In genomic region chr2:152718076-152718475, GRCm38 (mm10) we compare ENCODE assay signal across 13 mouse cellular contexts. TPM values are rescaled to one million over a fixed set of nuclear protein-coding genes. Genes with fewer than 3 reads are reported as not detected.
A peak's percentile ranks its signal among the peaks of the same experiment; 100 is the strongest.
DNase-seq lines count a peak whose midpoint lies in the region; ATAC-seq and TF ChIP-seq lines count a peak whose summit lies in the region.
"Had no signal": no experiment of that assay in that cellular context is flagged by ENCODE, and none has a peak within 500 bp of the region (broad histone marks: within the 10 kb centered on the region; RNA-seq: fewer than 3 reads in every experiment).

No protein-coding gene starts in this region.

- H3K27me3 ChIP-seq in lung, embryonic 14.5 days (ENCODE audit: insufficient read depth, low read length): peaks cover 1% of the 10 kb centered on the region; the same call in 1 of the 2 replicates
- H3K27me3 ChIP-seq in forebrain, embryonic 12.5 days: peaks cover 5% of the 10 kb centered on the region; the same call in 1 of the 2 replicates
- H3K27me3 ChIP-seq in limb, embryonic 12.5 days: no peaks in the 10 kb centered on the region
- H3K27me3 ChIP-seq in neural tube, embryonic 15.5 days (replicated peaks): no peaks in the 10 kb centered on the region
- H3K27me3 ChIP-seq in thymus, adult 2 months (ENCODE audit: control insufficient read depth, insufficient read depth, low read length): no peaks in the 10 kb centered on the region
- H3K27me3 ChIP-seq: embryonic facial prominence, embryonic 13.5 days had no signal

- H3K4me3 ChIP-seq in lung, embryonic 14.5 days (ENCODE audit: low read depth, low read length): no peak overlapping the region
- H3K4me3 ChIP-seq in forebrain, embryonic 12.5 days (replicated peaks): no peak overlapping the region
- no peak overlapping the region for H3K4me3 ChIP-seq in limb, embryonic 12.5 days (replicated peaks)
- H3K4me3 ChIP-seq in neural tube, embryonic 15.5 days (replicated peaks): no peak overlapping the region
- no peak overlapping the region for H3K4me3 ChIP-seq in thymus, adult 2 months (ENCODE audit: control insufficient read depth, insufficient read depth, low read length)
- H3K4me3 ChIP-seq: embryonic facial prominence, embryonic 13.5 days; myocyte had no signal

- 35% methylated on average over 6 of the region's 6 CpGs for WGBS in lung, embryonic 14.5 days
- 31% methylated on average over 6 of the region's 6 CpGs for WGBS in forebrain, embryonic 12.5 days
- WGBS in limb, embryonic 12.5 days: 31% methylated on average over 6 of the region's 6 CpGs
- 7% methylated on average over 6 of the region's 6 CpGs for WGBS in neural tube, embryonic 15.5 days
- WGBS in thymus, adult 2 months: 94% methylated on average over 6 of the region's 6 CpGs

- H3K36me3 ChIP-seq in lung, embryonic 14.5 days (ENCODE audit: insufficient read depth): no peaks in the 10 kb centered on the region
- H3K36me3 ChIP-seq in forebrain, embryonic 12.5 days (replicated peaks): no peaks in the 10 kb centered on the region
- H3K36me3 ChIP-seq in limb, embryonic 12.5 days: no peaks in the 10 kb centered on the region
- H3K36me3 ChIP-seq in neural tube, embryonic 15.5 days: no peaks in the 10 kb centered on the region
- H3K36me3 ChIP-seq in thymus, adult 2 months (ENCODE audit: control insufficient read depth, insufficient read depth, low read length): no peaks in the 10 kb centered on the region
- H3K36me3 ChIP-seq: embryonic facial prominence, embryonic 13.5 days had no signal

- no peak for DNase-seq in lung, embryonic 14.5 days
- DNase-seq in lung, postnatal 10 days: no peak
- no peak for DNase-seq in adrenal gland, adult (ENCODE audit: inconsistent age in 2 of 2, low spot score in 1 of 2)
- DNase-seq in thymus, adult 2 months: no peak
- DNase-seq: kidney, adult 9 months; spleen, adult 18-20 months had no signal

- H3K9ac ChIP-seq in lung, embryonic 14.5 days: no peak overlapping the region
- H3K9ac ChIP-seq in forebrain, embryonic 12.5 days: no peak overlapping the region
- H3K9ac ChIP-seq in limb, embryonic 12.5 days (replicated peaks): no peak overlapping the region
- no peak overlapping the region for H3K9ac ChIP-seq in neural tube, embryonic 15.5 days (replicated peaks)
- H3K9ac ChIP-seq: embryonic facial prominence, embryonic 13.5 days; liver, embryonic 14.5 days had no signal

- 0 out of 2 replicates have a peak, but pooled peaks have one; percentile 22 for ATAC-seq in lung, embryonic 14.5 days (ENCODE audit: insufficient read depth)
- ATAC-seq in forebrain, embryonic 12.5 days (ENCODE audit: low FRiP score): peak; percentile 86
- ATAC-seq in limb, embryonic 12.5 days (ENCODE audit: insufficient number of reproducible peaks, insufficient read depth, low FRiP score, low TSS enrichment, low read depth): 0 out of 2 replicates have a peak, but pooled peaks have one; percentile 20
- peak; percentile 75 for ATAC-seq in neural tube, embryonic 15.5 days (ENCODE audit: low FRiP score)
- no peak for ATAC-seq in activated CD4-positive, CD25-positive, alpha-beta regulatory T cell, adult 4 months

- no peaks in the 10 kb centered on the region for H3K4me1 ChIP-seq in lung, embryonic 14.5 days (ENCODE audit: insufficient read depth)
- peaks cover 32% of the 10 kb centered on the region for H3K4me1 ChIP-seq in forebrain, embryonic 12.5 days
- H3K4me1 ChIP-seq in limb, embryonic 12.5 days (replicated peaks): peaks cover 13% of the 10 kb centered on the region
- H3K4me1 ChIP-seq in neural tube, embryonic 15.5 days: 0 out of 2 replicates have a peak, but pooled peaks cover 3% of the 10 kb centered on the region
- H3K4me1 ChIP-seq in thymus, adult 2 months (replicated peaks; ENCODE audit: control insufficient read depth, insufficient read depth, low read length): no peaks in the 10 kb centered on the region

- no peak overlapping the region for H3K27ac ChIP-seq in lung, embryonic 14.5 days (ENCODE audit: low read depth)
- peak overlapping the region; percentile 69 for H3K27ac ChIP-seq in forebrain, embryonic 12.5 days
- H3K27ac ChIP-seq in limb, embryonic 12.5 days: peak overlapping the region; percentile 59
- H3K27ac ChIP-seq in neural tube, embryonic 15.5 days (replicated peaks): peak overlapping the region; percentile 54
- no peak overlapping the region for H3K27ac ChIP-seq in thymus, adult 2 months (ENCODE audit: control insufficient read depth, insufficient read depth, low read length)
- H3K27ac ChIP-seq: embryonic facial prominence, embryonic 13.5 days; liver, embryonic 14.5 days had no signal

- no peak overlapping the region for H3K4me2 ChIP-seq in lung, embryonic 14.5 days
- 0 out of 2 replicates have a peak overlapping the region, but pooled peaks have one; percentile 2 for H3K4me2 ChIP-seq in forebrain, embryonic 12.5 days
- no peak overlapping the region for H3K4me2 ChIP-seq in limb, embryonic 12.5 days
- H3K4me2 ChIP-seq in neural tube, embryonic 15.5 days: no peak overlapping the region
- H3K4me2 ChIP-seq: embryonic facial prominence, embryonic 13.5 days had no signal

- H3K9me3 ChIP-seq in lung, embryonic 14.5 days (ENCODE audit: low read depth, low read length): no peaks in the 10 kb centered on the region
- H3K9me3 ChIP-seq in forebrain, embryonic 12.5 days: no peaks in the 10 kb centered on the region
- H3K9me3 ChIP-seq in limb, embryonic 12.5 days: no peaks in the 10 kb centered on the region
- no peaks in the 10 kb centered on the region for H3K9me3 ChIP-seq in neural tube, embryonic 15.5 days (replicated peaks)
- H3K9me3 ChIP-seq: embryonic facial prominence, embryonic 13.5 days had no signal

- TF ChIP-seq POLR2A in thymus, adult 2 months (IDR thresholded peaks at IDR 0.05; ENCODE audit: control insufficient read depth, extremely low read depth, insufficient read depth, low read length, poor library complexity): no peak

- no peak for TF ChIP-seq CTCF in lung, embryonic 14.5 days (IDR thresholded peaks at IDR 0.05; ENCODE audit: low read depth)
- TF ChIP-seq CTCF in thymus, adult 2 months (IDR thresholded peaks at IDR 0.05; ENCODE audit: borderline replicate concordance, control insufficient read depth, extremely low read depth, insufficient read depth, low read length, poor library complexity): no peak

RNA-seq across cellular contexts. Expression of gene Id1, which starts 18.0 kb away (rescaled TPM):
- 122 and 123 TPM in 2 replicates for polyA plus RNA-seq in lung, embryonic 14.5 days (2014; fragmentation: Nextera tagmentation; extraction: Ambion mirVana)
- polyA plus RNA-seq in forebrain, embryonic 12.5 days (2016; fragmentation: Nextera tagmentation; extraction: Ambion mirVana): 37.9 and 48.5 TPM in 2 replicates
- polyA plus RNA-seq in limb, embryonic 12.5 days (2016; fragmentation: Nextera tagmentation; extraction: Ambion mirVana): 299 and 330 TPM in 2 replicates
- 57.5 and 59.1 TPM in 2 replicates for polyA plus RNA-seq in neural tube, embryonic 15.5 days (2015; fragmentation: Nextera tagmentation; extraction: Ambion mirVana)
- under 1 TPM; 0.56 to 0.97 TPM for polyA plus RNA-seq in activated CD4-positive, CD25-positive, alpha-beta regulatory T cell, adult 4 months (2017; shearing (Covaris generic))
- 54.6 and 66.4 TPM in 2 replicates for polyA plus RNA-seq in thymus, adult 2 months (2012; rRNA removed)

RNA-seq across cellular contexts. Expression of gene Mcts2, which starts 31.2 kb away (rescaled TPM):
- 28.5 and 32.7 TPM in 2 replicates for polyA plus RNA-seq in lung, embryonic 14.5 days (2014; fragmentation: Nextera tagmentation; extraction: Ambion mirVana)
- polyA plus RNA-seq in forebrain, embryonic 12.5 days (2016; fragmentation: Nextera tagmentation; extraction: Ambion mirVana): 39.5 and 41.2 TPM in 2 replicates
- polyA plus RNA-seq in limb, embryonic 12.5 days (2016; fragmentation: Nextera tagmentation; extraction: Ambion mirVana): 36.3 and 39.2 TPM in 2 replicates
- polyA plus RNA-seq in neural tube, embryonic 15.5 days (2015; fragmentation: Nextera tagmentation; extraction: Ambion mirVana): 33.9 and 41.5 TPM in 2 replicates
- 1 to 10 TPM; 2.1 to 2.5 TPM for polyA plus RNA-seq in activated CD4-positive, CD25-positive, alpha-beta regulatory T cell, adult 4 months (2017; shearing (Covaris generic))
- polyA plus RNA-seq in thymus, adult 2 months (2012; rRNA removed): 4.2 and 4.4 TPM in 2 replicates

RNA-seq across cellular contexts. Expression of gene Cox4i2, which starts 35.9 kb away (rescaled TPM):
- polyA plus RNA-seq in lung, embryonic 14.5 days (2014; fragmentation: Nextera tagmentation; extraction: Ambion mirVana): 51.4 and 59.6 TPM in 2 replicates
- 3.1 and 3.6 TPM in 2 replicates for polyA plus RNA-seq in forebrain, embryonic 12.5 days (2016; fragmentation: Nextera tagmentation; extraction: Ambion mirVana)
- polyA plus RNA-seq in limb, embryonic 12.5 days (2016; fragmentation: Nextera tagmentation; extraction: Ambion mirVana): 29.9 and 30.6 TPM in 2 replicates
- 4.8 and 7.6 TPM in 2 replicates for polyA plus RNA-seq in neural tube, embryonic 15.5 days (2015; fragmentation: Nextera tagmentation; extraction: Ambion mirVana)
- not detected for polyA plus RNA-seq in activated CD4-positive, CD25-positive, alpha-beta regulatory T cell, adult 4 months (2017; shearing (Covaris generic))
- polyA plus RNA-seq in thymus, adult 2 months (2012; rRNA removed): 1.6 and 1.9 TPM in 2 replicates
- polyA plus RNA-seq: myocyte had no signal

RNA-seq across cellular contexts. Expression of gene H13, which starts 48.8 kb away (rescaled TPM):
- polyA plus RNA-seq in lung, embryonic 14.5 days (2014; fragmentation: Nextera tagmentation; extraction: Ambion mirVana): 97.6 and 98.1 TPM in 2 replicates
- polyA plus RNA-seq in forebrain, embryonic 12.5 days (2016; fragmentation: Nextera tagmentation; extraction: Ambion mirVana): 128 and 131 TPM in 2 replicates
- 129 and 135 TPM in 2 replicates for polyA plus RNA-seq in limb, embryonic 12.5 days (2016; fragmentation: Nextera tagmentation; extraction: Ambion mirVana)
- 152 and 155 TPM in 2 replicates for polyA plus RNA-seq in neural tube, embryonic 15.5 days (2015; fragmentation: Nextera tagmentation; extraction: Ambion mirVana)
- polyA plus RNA-seq in activated CD4-positive, CD25-positive, alpha-beta regulatory T cell, adult 4 months (2017; shearing (Covaris generic)): 10 to 100 TPM; 72.7 to 82.3 TPM
- polyA plus RNA-seq in thymus, adult 2 months (2012; rRNA removed): 270 and 324 TPM in 2 replicates

Comparison
In these comparisons a context has a peak if more than half of its experiments do, and no peak if none do; other contexts are left out.
1. H3K27ac ChIP-seq: peak in forebrain, embryonic 12.5 days (single experiment), limb, embryonic 12.5 days (single experiment) and neural tube, embryonic 15.5 days (single experiment); none in lung, embryonic 14.5 days (single experiment) and thymus, adult 2 months (single experiment).
2. RNA of gene Id1, which starts 18.0 kb away (polyA plus RNA-seq): 299 to 330 TPM in limb, embryonic 12.5 days, 122 to 123 TPM in lung, embryonic 14.5 days, 54.6 to 66.4 TPM in thymus, adult 2 months, 57.5 to 59.1 TPM in neural tube, embryonic 15.5 days and 37.9 to 48.5 TPM in forebrain, embryonic 12.5 days; 0.56 to 0.97 TPM in activated CD4-positive, CD25-positive, alpha-beta regulatory T cell, adult 4 months; every median in the first group is over 10 times any median in the second.